Mouse (Mus musculus): Measurements from ENCODE around the gene Cyp3a57.
"Not testable (repeated sequence)": the region's sequence is repeated elsewhere in the genome, so short reads cannot be mapped to it uniquely, and the experiment has no call there.

The Cyp3a57 gene

DNA sequence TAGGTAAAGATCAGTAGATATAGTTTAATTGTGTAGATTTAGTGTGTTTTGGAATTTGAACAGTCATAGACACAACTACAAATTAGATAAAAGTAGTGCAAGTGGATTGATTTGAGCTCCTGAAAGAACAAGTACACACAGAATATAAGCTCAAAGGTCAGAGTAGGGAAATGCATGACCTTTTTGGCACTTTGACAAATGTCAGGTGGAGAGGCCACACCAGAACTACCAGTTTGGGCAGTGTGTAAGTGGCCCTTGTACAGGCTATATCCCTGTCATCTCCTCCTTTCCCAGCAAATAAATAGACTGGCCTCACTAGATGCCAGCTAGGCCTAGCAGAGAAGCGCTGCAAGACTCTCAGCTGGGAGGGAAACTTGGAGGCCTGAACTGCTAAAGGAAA is at the start of gene Cyp3a57:
Gene Cyp3a57 (plus strand): TSS at position 339 of the 400 bp plus-strand sequence.
- no peak for DNase-seq

DNA sequence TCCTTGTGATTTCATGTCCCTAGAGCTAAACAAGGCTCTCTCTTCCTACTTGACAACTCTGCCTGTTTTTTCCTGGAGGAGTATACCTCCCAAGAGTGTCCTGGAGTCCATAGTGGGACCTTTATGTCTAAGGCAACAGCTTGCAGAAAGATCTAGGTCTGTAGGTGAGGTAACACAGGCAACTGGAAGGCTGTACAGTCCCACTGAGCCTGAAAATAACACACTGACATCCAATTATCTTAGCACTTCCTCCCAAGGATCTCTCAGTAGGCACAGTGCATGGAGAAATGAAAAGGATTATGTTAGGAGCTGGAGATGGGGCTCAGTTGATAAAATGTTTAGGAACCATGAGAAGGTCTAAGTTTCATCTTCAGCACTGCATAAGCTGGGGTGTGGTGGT is 44.6 kb upstream of the Cyp3a57 start:
- no peak for DNase-seq

DNA sequence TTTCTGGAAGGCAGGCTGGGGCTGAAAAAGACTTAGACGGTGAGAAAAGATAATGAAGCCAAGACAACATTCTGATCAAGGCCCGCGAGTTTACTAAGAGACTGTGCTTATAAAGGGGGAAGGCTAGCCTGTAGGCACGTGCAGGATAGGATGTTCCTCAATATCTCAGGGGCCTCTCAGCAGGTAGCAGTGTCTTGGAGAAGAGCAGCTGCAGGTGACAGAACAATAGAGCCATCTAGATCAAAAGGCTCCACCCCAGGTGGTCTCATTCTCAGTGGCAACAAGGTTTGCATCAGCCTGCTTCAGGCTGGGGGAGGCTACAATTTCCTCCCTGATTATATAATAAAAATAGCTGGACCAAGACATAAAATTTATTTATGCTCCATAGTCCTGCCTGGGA is 43.3 kb upstream of the Cyp3a57 start:
- not testable (repeated sequence) for DNase-seq

DNA sequence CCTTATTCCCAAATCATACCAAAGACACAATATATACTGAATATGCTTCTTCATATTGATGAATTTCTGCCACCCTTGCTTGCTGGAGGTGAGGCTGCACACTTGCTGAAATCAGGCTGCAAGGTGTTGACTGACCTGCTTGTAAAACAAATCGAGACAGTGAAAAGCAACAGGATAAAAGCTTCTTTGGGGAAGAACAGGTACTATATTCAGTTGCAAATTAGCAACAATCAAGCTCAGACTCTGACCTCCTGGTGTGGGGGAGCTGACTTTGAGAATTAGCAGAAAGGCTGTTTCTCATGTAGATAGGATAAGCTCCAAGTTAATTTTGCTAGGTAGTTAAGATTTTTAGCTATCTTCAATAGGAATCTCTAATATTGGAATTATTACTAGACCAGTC is 42.7 kb upstream of the Cyp3a57 start:
- no peak for DNase-seq

DNA sequence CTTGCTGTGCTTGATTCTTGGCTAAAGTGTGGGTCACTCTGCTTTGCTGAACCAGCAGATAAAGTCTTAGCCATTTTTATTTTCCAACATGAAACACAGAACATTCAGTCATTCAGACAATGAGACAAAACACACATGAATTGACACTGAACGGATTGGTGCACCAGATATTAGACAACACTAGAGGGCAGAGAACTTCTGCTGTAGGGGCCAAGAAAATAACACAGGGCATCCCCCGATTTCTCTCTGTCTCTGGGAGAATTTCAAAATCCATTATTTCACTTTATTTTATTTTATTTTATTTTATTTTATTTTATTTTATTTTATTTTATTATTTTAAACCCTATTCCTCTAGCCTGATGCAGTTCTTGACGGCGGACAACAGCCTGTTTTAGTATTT is 38.1 kb upstream of the Cyp3a57 start:
- DNase-seq, result not testable (repeated sequence)

DNA sequence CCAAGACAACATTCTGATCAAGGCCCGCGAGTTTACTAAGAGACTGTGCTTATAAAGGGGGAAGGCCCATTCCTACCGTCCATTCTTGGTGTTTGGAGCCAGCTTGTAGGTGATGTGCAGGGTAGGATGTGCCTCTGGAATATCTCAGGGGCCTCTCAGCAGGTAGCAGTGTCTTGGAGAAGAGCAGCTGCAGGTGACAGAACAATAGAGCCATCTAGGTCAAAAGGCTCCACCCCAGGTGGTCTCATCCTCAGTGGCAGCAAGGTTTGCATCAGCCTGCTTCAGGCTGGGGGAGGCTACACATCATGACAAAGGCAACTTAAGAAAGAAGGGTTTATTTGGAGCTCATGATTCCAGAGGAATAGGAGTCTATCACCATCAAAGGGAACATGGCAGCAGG is 37.3 kb upstream of the Cyp3a57 start:
- DNase-seq, result not testable (repeated sequence)

DNA sequence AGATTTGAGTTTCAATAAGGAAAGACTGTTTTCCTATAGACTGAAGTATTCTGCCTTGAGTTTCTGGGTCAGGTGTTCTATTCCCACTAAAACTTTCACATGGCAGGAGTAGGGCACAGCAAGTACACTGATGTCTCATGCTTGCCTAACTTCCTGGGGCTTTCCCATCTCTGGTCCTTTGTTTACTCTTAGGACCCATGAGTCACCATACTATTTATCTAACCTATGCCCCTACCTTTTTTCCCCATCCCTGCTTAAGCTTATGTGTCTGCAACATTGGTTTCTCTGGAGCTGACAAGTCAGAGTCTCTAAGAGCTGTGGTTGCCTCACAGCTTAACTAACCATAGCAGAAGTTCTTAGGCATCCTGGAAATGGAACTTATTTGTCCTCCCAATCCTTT is 31.2 kb upstream of the Cyp3a57 start:
- no peak for DNase-seq

DNA sequence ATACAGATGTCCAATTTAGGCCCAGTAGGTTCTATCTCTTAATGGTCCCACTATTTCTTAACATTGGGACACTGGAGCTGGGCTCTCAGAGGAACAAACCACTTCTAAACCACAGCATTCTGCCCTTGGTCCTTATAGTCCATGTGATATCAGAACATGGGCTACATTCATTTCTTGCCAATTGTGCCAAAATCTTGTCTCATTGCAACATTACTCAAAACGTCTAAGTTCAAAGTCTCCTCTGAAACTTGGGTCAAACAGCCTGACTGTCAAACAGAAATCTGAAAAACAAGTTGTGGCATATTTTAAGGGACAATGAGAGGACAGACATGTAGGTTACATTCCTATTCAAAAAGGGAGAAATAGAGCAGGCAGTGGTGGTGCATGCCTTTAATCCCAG is 27.9 kb upstream of the Cyp3a57 start:
- DNase-seq, result no peak

DNA sequence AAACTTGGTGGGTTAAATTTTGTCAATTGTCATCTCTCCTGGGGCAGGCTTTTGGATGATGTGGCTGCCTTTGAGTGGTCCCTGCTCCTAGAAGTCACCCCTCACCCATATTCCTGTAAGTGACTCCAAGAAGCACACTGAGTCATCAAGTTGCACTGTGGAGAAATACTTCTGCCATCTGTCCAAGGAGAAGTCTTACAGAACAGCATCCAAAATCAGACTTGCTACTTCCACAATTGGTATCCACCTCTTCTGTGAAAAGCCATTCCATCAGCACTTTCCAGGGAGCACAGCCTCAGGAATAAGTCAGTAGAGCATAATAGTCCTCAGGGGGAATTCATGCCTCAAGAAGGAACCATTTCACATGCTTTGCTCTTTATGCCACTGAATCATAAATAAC is 6.3 kb upstream of the Cyp3a57 start:
- DNase-seq, result not testable (repeated sequence)

DNA sequence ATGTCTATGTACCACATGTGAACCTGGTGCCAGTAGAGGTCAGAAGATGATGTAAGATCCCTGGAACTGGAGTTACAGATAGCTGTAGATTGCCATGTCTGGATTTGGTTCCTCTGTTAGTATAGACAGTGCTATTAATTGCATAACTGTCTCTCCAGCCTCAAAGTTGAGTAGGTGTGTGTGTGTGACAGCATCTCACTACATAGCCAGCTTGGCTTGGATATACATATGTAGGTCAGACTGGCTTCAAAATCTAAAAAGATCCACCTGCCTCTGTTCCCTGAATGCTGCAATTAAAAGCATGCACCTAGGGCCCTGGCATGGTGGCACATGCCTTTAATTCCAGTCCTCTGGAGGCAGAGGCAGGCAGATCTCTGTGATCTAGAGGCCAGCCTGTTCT is 4.6 kb downstream of the Cyp3a57 start:
- DNase-seq, result no peak

DNA sequence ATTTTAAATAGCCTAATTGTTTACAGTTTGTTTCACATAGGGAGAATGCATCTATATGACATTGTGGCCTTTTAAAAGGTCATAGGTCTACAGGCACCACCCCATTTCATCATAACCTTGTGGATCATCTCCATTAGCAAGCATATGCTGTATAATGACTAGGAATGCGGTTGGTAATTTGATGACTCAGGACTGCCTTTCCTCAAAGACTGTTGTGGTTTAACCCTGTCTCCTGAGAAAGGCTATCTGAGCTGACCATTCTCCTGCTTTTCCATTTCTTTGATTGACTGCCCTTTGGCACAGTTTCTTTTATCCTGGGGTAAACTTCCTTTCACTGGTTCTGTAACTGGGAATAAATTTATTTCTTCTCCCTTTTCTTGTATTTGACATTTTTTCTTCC is 8.0 kb downstream of the Cyp3a57 start:
- no peak for DNase-seq

DNA sequence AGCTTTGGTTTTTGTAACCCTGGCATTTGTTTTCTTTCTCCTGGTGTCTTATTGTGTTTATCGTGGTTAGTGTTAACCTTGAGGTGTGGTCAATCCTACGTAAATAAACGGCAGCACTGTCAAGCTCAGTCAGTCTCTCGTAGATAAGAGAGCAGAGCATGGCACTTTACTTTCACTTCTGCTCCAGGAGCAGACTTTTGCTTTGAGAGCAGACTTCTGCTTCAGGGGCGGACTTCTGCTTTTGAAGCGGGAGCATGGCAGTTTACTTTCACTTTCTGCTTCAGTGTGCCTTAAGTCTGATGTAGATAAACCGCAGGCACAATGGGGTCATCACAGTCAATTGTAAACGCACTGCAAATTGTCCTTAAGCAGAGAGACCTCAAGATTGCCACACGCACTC is 70.3 kb downstream of the Cyp3a57 start:
- not testable (repeated sequence) for DNase-seq

DNA sequence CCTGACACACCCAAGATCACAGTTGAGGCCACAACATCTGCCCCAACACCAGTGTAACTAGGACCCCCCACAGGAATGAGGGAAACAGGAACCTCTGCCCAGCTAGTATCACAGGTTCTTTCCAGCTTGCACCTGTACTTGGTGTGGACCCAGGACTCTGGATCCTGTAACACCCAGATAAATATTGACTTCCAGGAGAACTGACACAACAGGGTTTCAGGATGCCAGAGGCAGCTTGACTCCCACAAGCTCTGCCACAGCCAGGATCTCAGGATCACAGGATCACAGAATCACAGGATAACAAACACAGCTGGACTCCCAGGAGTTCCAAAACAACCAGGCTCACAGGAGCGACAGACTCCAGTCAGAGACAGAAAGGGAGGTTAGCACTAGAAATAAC is 77.2 kb downstream of the Cyp3a57 start:
- DNase-seq, result no peak

DNA sequence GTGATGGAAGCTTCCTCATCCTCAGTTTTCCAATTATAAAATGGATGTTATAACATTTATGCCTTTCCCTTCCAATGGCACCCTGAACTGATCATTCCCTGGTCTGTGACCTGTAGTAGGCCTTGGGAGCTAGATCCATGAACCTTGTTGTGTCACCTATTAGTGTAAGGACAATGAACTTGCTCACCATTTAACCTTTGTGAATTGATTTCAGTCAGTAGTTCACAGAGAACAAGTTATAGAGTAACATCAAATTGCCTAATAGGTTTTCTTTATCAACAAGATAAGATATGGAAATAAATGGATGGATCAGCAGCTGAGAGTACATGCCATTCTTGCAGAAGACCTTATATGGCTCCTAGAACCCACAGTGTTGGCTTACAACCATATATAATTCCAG is 85.9 kb downstream of the Cyp3a57 start:
- no peak for DNase-seq

DNA sequence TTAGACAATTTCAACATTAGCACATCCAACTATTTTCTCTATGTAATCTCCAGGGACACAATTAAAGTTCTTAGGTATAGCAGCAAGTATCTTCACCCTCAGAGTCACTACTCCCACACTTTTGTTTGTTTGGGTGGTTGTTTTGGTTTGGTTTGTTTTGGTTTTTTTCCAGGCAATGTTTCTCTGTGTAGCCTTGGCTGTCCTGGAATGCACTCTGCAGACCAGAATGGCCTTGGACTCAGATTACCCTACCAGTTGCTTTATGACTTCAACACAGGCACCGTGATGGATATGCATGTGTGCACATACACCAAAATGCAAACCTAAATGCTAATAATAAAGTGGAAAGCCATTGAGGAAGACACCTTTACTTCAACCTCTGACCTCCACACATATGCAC is 88.6 kb downstream of the Cyp3a57 start:
- no peak for DNase-seq
